Mouse (Mus musculus) neutrophil, adult 5-6 weeks (primary cell): ENCODE measurements around the gene Magt1. TPM values are rescaled to one million over a fixed set of nuclear protein-coding genes. Genes with fewer than 3 reads are reported as not detected.
A peak's percentile ranks its signal among the peaks of the same experiment; 100 is the strongest.
"Not testable (repeated sequence)": the region's sequence is repeated elsewhere in the genome, so short reads cannot be mapped to it uniquely, and the experiment has no call there.

Source experiments
- ATAC-seq: fragments of 151-379, 151-347 bp; 2 replicates; pipeline ENCODE4 v1.8.0; 2017; ENCODE audit warnings: mild to moderate bottlenecking, moderate TSS enrichment; ENCODE audit not compliant: insufficient number of reproducible peaks, poor library complexity, low FRiP score, severe bottlenecking; ENCODE audit errors: extremely low read depth
- total RNA-seq: library from RNA; stranded (forward); fragments of 200-1000 nt; gene quantifications from 2 replicates; pipeline ENCODE4 v1.2.3, GENCODE M21; 2017

Magt1 gene
- 27.9 and 29.2 TPM in 2 replicates for total RNA-seq

GRCm38 (mm10) chrX:106011465-106012159 lies at the start of gene Magt1:
Gene Magt1, minus strand, starts transcription at chrX:106011906.
- ATAC-seq = peak; percentile 88

- ATAC-seq = no peak
These were observed 36.5 kb upstream of the Magt1 start for GRCm38 (mm10) chrX:106048191-106048590.

GRCm38 (mm10) chrX:106045928-106046327 lies 34.2 kb upstream of the Magt1 start:
- no peak for ATAC-seq

- ATAC-seq = no peak
These were observed 33.7 kb upstream of the Magt1 start for GRCm38 (mm10) chrX:106045455-106045854.

- ATAC-seq = no peak
These were observed 32.3 kb upstream of the Magt1 start for GRCm38 (mm10) chrX:106043863-106044617.

- ATAC-seq = no peak
These were observed 25.6 kb upstream of the Magt1 start for GRCm38 (mm10) chrX:106037185-106037752.

- ATAC-seq = peak; percentile 63; the same call in 1 of the 2 replicates
These were observed 24.0 kb upstream of the Magt1 start for GRCm38 (mm10) chrX:106035727-106036126.

- peak; percentile 43; the same call in 1 of the 2 replicates for ATAC-seq
These were observed 19.4 kb upstream of the Magt1 start for GRCm38 (mm10) chrX:106031124-106031523.

GRCm38 (mm10) chrX:106030176-106030575 lies 18.5 kb upstream of the Magt1 start:
- ATAC-seq = no peak

GRCm38 (mm10) chrX:106027343-106027674 lies 15.6 kb upstream of the Magt1 start:
- ATAC-seq = no peak

- peak; percentile 98 for ATAC-seq
These were observed 15.0 kb upstream of the Magt1 start, which contains the start of gene Atp7a for GRCm38 (mm10) chrX:106026418-106027342. Gene Atp7a, plus strand, starts transcription at chrX:106027276.

- ATAC-seq = no peak
These were observed 5.8 kb upstream of the Magt1 start for GRCm38 (mm10) chrX:106017516-106017915.

GRCm38 (mm10) chrX:106017102-106017501 lies 5.4 kb upstream of the Magt1 start:
- no peak for ATAC-seq

GRCm38 (mm10) chrX:106015571-106016322 lies 4.0 kb upstream of the Magt1 start, which contains the start of gene Cox7b:
Gene Cox7b, plus strand, starts transcription at chrX:106015700.
- peak; percentile 55 for ATAC-seq

GRCm38 (mm10) chrX:106014741-106015377 lies 3.2 kb upstream of the Magt1 start:
- not testable (repeated sequence) for ATAC-seq

GRCm38 (mm10) chrX:106013217-106013616 lies 1.5 kb upstream of the Magt1 start:
- ATAC-seq = peak; percentile 50; the same call in 1 of the 2 replicates

GRCm38 (mm10) chrX:106012559-106012958 lies 853 bp upstream of the Magt1 start:
- no peak for ATAC-seq

- no peak for ATAC-seq
These were observed 944 bp downstream of the Magt1 start for GRCm38 (mm10) chrX:106010762-106011161.
